Mouse (Mus musculus): ENCODE measurements around the gene Krt77.

- TF ChIP-seq GATA1 (IDR thresholded peaks at IDR 0.05; ENCODE audit: borderline replicate concordance, low read length) (no peak), FLI1 (IDR thresholded peaks at IDR 0.05; ENCODE audit: low read length) (no peak)
Observed at GRCm38 (mm10) chr15:101873231-101873630, 3.7 kb upstream of the Krt77 start.

All from megakaryocyte, embryonic 14.5 days (primary cell).